Mouse (Mus musculus): ENCODE measurements at regions not wholly inside any gene's neighbourhood (a gene's known extent, or its start where the extent isn't known, plus 50 kb on each side); places are given as distances from the start of the nearest gene placed in this dataset.

- H3K4me3 ChIP-seq (replicated peaks; ENCODE audit: low read length) = no peak overlapping the region
- no peaks in the 10 kb centered on the region for H3K4me1 ChIP-seq (replicated peaks; ENCODE audit: low read depth, low read length)
- no peaks in the 10 kb centered on the region for H3K9me3 ChIP-seq (ENCODE audit: low read length)
- no peaks in the 10 kb centered on the region for H3K36me3 ChIP-seq (ENCODE audit: insufficient read depth, low read length)
- no peaks in the 10 kb centered on the region for H3K27me3 ChIP-seq (ENCODE audit: insufficient read depth, low read length)
- TF ChIP-seq CTCF (conservative IDR thresholded peaks at IDR 0.05; ENCODE audit: low read length) = no peak
- no peak for TF ChIP-seq NANOG (IDR thresholded peaks at IDR 0.05; ENCODE audit: borderline replicate concordance, low read length)
- TF ChIP-seq POU5F1 (IDR thresholded peaks at IDR 0.05; ENCODE audit: borderline replicate concordance, low read length) = no peak
Measured at GRCm38 (mm10) chr2:115293020-115293419, 288.5 kb upstream of the BC052040 start.

- Histone ChIP-seq H3K36me3 (ENCODE audit: insufficient read depth, low read length) (no peaks in the 10 kb centered on the region), H3K9me3 (ENCODE audit: low read length) (no peaks in the 10 kb centered on the region), H3K27me3 (ENCODE audit: insufficient read depth, low read length) (no peaks in the 10 kb centered on the region), H3K4me3 (replicated peaks; ENCODE audit: low read length) (no peak overlapping the region), H3K4me1 (replicated peaks; ENCODE audit: low read depth, low read length) (no peaks in the 10 kb centered on the region)
- TF ChIP-seq CTCF (conservative IDR thresholded peaks at IDR 0.05; ENCODE audit: low read length) (no peak), NANOG (IDR thresholded peaks at IDR 0.05; ENCODE audit: borderline replicate concordance, low read length) (no peak), POU5F1 (IDR thresholded peaks at IDR 0.05; ENCODE audit: borderline replicate concordance, low read length) (no peak)
Measured at GRCm38 (mm10) chr2:115297463-115297862, 284.1 kb upstream of the BC052040 start.

DNA sequence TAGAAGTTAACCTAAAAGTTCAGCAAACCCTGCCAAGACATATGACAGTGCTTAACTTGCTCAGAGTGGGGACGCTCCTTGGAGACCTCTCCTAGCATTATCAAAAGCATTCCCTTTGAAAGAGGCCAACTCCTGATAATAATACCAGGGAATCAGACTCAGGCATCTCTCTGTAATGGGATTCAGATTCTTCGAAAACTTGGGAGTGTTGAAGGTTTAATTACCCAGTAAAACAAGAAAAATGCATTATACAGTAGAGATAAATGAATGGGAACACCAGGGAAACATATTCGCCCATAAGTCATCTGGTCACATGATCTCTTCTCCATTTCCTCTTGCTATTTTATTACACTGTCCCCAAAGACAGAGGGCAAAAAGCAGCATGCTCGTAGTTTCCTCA, 274.3 kb upstream of the BC052040 start:
- Histone ChIP-seq H3K9me3 (ENCODE audit: low read length) (no peaks in the 10 kb centered on the region), H3K27me3 (ENCODE audit: insufficient read depth, low read length) (no peaks in the 10 kb centered on the region), H3K36me3 (ENCODE audit: insufficient read depth, low read length) (no peaks in the 10 kb centered on the region), H3K4me1 (replicated peaks; ENCODE audit: low read depth, low read length) (no peaks in the 10 kb centered on the region; the same call in 1 of the 2 replicates), H3K4me3 (replicated peaks; ENCODE audit: low read length) (no peak overlapping the region)
- no peak for TF ChIP-seq CTCF (conservative IDR thresholded peaks at IDR 0.05; ENCODE audit: low read length)

DNA sequence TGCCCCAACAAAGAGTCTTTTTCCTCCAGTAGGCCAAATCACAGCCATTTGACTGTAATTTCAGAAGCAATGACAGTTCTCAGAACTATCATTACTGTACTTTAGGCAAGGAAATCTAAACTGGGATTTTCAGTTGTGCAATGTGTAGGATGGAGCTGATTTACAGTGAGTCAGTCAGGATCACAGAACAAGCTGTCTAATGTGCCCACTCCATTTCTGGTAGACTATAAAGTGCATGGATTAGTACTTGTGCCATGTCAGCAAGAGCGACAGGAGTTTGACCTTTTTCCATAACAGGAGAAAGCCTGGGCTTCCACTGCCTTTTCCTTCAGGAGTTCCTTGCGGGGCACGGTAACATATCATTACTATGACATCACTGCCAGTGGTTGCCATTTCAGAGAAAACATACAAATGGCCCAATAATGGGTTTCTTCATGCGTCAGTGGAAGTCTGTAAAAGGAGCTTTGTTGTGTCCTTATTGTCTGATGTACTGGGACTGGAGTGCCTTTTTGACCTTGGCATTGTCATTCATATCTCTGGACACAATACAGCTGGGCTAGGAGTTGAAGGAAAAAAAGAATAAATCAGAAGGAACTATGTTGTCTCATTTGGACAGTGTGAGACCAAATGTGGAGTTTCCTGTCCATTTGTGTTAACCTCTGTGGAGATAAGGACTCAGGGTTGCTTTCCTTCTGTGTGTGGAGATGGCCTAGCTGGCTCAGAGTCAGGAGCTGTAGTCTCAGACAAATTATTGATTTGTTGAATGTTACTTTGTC, 271.5 kb upstream of the BC052040 start:
- Histone ChIP-seq H3K4me3 (replicated peaks; ENCODE audit: low read length) (no peak overlapping the region), H3K9me3 (ENCODE audit: low read length) (no peaks in the 10 kb centered on the region), H3K27me3 (ENCODE audit: insufficient read depth, low read length) (no peaks in the 10 kb centered on the region), H3K36me3 (ENCODE audit: insufficient read depth, low read length) (no peaks in the 10 kb centered on the region), H3K4me1 (replicated peaks; ENCODE audit: low read depth, low read length) (no peaks in the 10 kb centered on the region; the same call in 1 of the 2 replicates)
- TF ChIP-seq NANOG (IDR thresholded peaks at IDR 0.05; ENCODE audit: borderline replicate concordance, low read length) (peak; percentile 84; the same call in 1 of the 2 replicates), POU5F1 (IDR thresholded peaks at IDR 0.05; ENCODE audit: borderline replicate concordance, low read length) (no peak)

DNA sequence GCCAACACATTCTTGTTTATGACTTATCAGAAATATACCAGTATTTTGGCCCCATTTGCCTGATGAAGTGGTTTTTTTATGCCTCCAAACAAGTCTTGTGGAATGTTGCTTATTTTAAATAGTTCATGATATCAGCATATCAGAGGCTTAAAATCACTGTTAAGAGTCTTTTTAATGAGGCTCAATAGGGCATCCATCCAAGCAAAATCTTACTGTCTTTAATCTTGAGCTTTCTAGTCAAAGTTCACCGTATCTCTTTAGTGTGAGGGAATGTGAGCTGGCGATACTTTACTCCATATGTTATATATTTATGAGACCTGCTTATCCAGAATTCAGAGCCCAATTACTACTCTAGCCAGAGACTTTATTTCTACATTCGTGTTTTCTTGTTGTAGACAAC, 263.0 kb upstream of the BC052040 start:
- Histone ChIP-seq H3K4me3 (replicated peaks; ENCODE audit: low read length) (no peak overlapping the region), H3K4me1 (replicated peaks; ENCODE audit: low read depth, low read length) (no peaks in the 10 kb centered on the region), H3K27me3 (ENCODE audit: insufficient read depth, low read length) (no peaks in the 10 kb centered on the region), H3K9me3 (ENCODE audit: low read length) (peaks cover 6% of the 10 kb centered on the region; the same call in 1 of the 2 replicates), H3K36me3 (ENCODE audit: insufficient read depth, low read length) (no peaks in the 10 kb centered on the region)
- no peak for TF ChIP-seq POU5F1 (IDR thresholded peaks at IDR 0.05; ENCODE audit: borderline replicate concordance, low read length)
- no peak for TF ChIP-seq CTCF (conservative IDR thresholded peaks at IDR 0.05; ENCODE audit: low read length)
- TF ChIP-seq NANOG (IDR thresholded peaks at IDR 0.05; ENCODE audit: borderline replicate concordance, low read length) = no peak

- H3K36me3 ChIP-seq (ENCODE audit: insufficient read depth, low read length) = no peaks in the 10 kb centered on the region
- no peak overlapping the region for H3K4me3 ChIP-seq (replicated peaks; ENCODE audit: low read length)
- TF ChIP-seq NANOG (IDR thresholded peaks at IDR 0.05; ENCODE audit: borderline replicate concordance, low read length) (no peak), POU5F1 (IDR thresholded peaks at IDR 0.05; ENCODE audit: borderline replicate concordance, low read length) (no peak), CTCF (conservative IDR thresholded peaks at IDR 0.05; ENCODE audit: low read length) (no peak)
- H3K4me1 ChIP-seq (replicated peaks; ENCODE audit: low read depth, low read length) = no peaks in the 10 kb centered on the region
- H3K27me3 ChIP-seq (ENCODE audit: insufficient read depth, low read length) = no peaks in the 10 kb centered on the region
- no peaks in the 10 kb centered on the region for H3K9me3 ChIP-seq (ENCODE audit: low read length)
Measured at GRCm38 (mm10) chr2:115322582-115322981, 258.9 kb upstream of the BC052040 start.

GRCm38 (mm10) chr2:115326526-115326925, 255.0 kb upstream of the BC052040 start:
- Histone ChIP-seq H3K4me3 (replicated peaks; ENCODE audit: low read length) (no peak overlapping the region), H3K4me1 (replicated peaks; ENCODE audit: low read depth, low read length) (no peaks in the 10 kb centered on the region), H3K36me3 (ENCODE audit: insufficient read depth, low read length) (no peaks in the 10 kb centered on the region), H3K9me3 (ENCODE audit: low read length) (no peaks in the 10 kb centered on the region), H3K27me3 (ENCODE audit: insufficient read depth, low read length) (no peaks in the 10 kb centered on the region)
- TF ChIP-seq CTCF (conservative IDR thresholded peaks at IDR 0.05; ENCODE audit: low read length) = no peak
- no peak for TF ChIP-seq POU5F1 (IDR thresholded peaks at IDR 0.05; ENCODE audit: borderline replicate concordance, low read length)
- no peak for TF ChIP-seq NANOG (IDR thresholded peaks at IDR 0.05; ENCODE audit: borderline replicate concordance, low read length)

- H3K9me3 ChIP-seq (ENCODE audit: low read length) = no peaks in the 10 kb centered on the region
- no peak for TF ChIP-seq NANOG (IDR thresholded peaks at IDR 0.05; ENCODE audit: borderline replicate concordance, low read length)
- TF ChIP-seq CTCF (conservative IDR thresholded peaks at IDR 0.05; ENCODE audit: low read length) = no peak
- TF ChIP-seq POU5F1 (IDR thresholded peaks at IDR 0.05; ENCODE audit: borderline replicate concordance, low read length) = no peak
- H3K36me3 ChIP-seq (ENCODE audit: insufficient read depth, low read length) = no peaks in the 10 kb centered on the region
- H3K4me3 ChIP-seq (replicated peaks; ENCODE audit: low read length) = no peak overlapping the region
- H3K27me3 ChIP-seq (ENCODE audit: insufficient read depth, low read length) = no peaks in the 10 kb centered on the region
- no peaks in the 10 kb centered on the region for H3K4me1 ChIP-seq (replicated peaks; ENCODE audit: low read depth, low read length)
Measured at GRCm38 (mm10) chr2:115338178-115338577, 243.3 kb upstream of the BC052040 start.

GRCm38 (mm10) chr2:115339034-115339433, 242.5 kb upstream of the BC052040 start:
- Histone ChIP-seq H3K4me3 (replicated peaks; ENCODE audit: low read length) (no peak overlapping the region), H3K9me3 (ENCODE audit: low read length) (no peaks in the 10 kb centered on the region), H3K36me3 (ENCODE audit: insufficient read depth, low read length) (no peaks in the 10 kb centered on the region), H3K27me3 (ENCODE audit: insufficient read depth, low read length) (no peaks in the 10 kb centered on the region), H3K4me1 (replicated peaks; ENCODE audit: low read depth, low read length) (no peaks in the 10 kb centered on the region)
- TF ChIP-seq POU5F1 (IDR thresholded peaks at IDR 0.05; ENCODE audit: borderline replicate concordance, low read length) (no peak), NANOG (IDR thresholded peaks at IDR 0.05; ENCODE audit: borderline replicate concordance, low read length) (no peak), CTCF (conservative IDR thresholded peaks at IDR 0.05; ENCODE audit: low read length) (no peak)
